Mouse (Mus musculus) limb, embryonic 13.5 days (tissue): ENCODE data around the gene Gjd3. TPM values are rescaled to one million over a fixed set of nuclear protein-coding genes. Genes with fewer than 3 reads are reported as not detected.
A peak's percentile ranks its signal among the peaks of the same experiment; 100 is the strongest.

ENCODE experiments used
- ATAC-seq: fragments of 200-750 bp; cut with Nextera tagmentation; 2 replicates; pipeline ENCODE4 v1.8.0; 2017; ENCODE audit warnings: low read depth, moderate number of reproducible peaks, moderate TSS enrichment; ENCODE audit not compliant: low FRiP score
- H3K27ac ChIP-seq: fragments of 300-500 bp; sonication (generic); 2 replicates; pipeline ENCODE4 v1.5.1; 2015; ENCODE audit warnings: inconsistent platforms, mild to moderate bottlenecking, moderate library complexity
- H3K27me3 ChIP-seq: fragments of 300-500 bp; sonication (generic); 2 replicates; pipeline ENCODE4 v1.6.1; 2015; ENCODE audit warnings: mild to moderate bottlenecking, inconsistent platforms
- H3K36me3 ChIP-seq: fragments of 300-500 bp; sonication (generic); 2 replicates; pipeline ENCODE4 v1.6.1; 2015; ENCODE audit warnings: inconsistent platforms, mild to moderate bottlenecking, moderate library complexity
- H3K4me1 ChIP-seq: fragments of 300-500 bp; sonication (generic); 2 replicates; pipeline ENCODE4 v1.6.1; 2015; ENCODE audit warnings: inconsistent platforms
- H3K4me2 ChIP-seq: fragments of 300-500 bp; sonication (generic); replicated peaks from 2 replicates; pipeline ENCODE4 v1.6.1; 2015; ENCODE audit warnings: inconsistent platforms, mild to moderate bottlenecking, moderate library complexity
- H3K4me3 ChIP-seq: fragments of 300-500 bp; sonication (generic); 2 replicates; pipeline ENCODE4 v1.5.1; 2015; ENCODE audit warnings: moderate library complexity, mild to moderate bottlenecking, inconsistent platforms
- H3K9ac ChIP-seq: fragments of 300-500 bp; sonication (generic); 2 replicates; pipeline ENCODE4 v1.6.1; 2015; ENCODE audit warnings: mild to moderate bottlenecking, inconsistent platforms
- H3K9me3 ChIP-seq: fragments of 300-500 bp; sonication (generic); 2 replicates; pipeline ENCODE4 v1.6.1; 2016; ENCODE audit warnings: inconsistent platforms
- WGBS: fragments of 180-500 bp; shearing (Covaris S2); methylation state at CpG from one replicate; pipeline ENCODE4 v1.1.7; 2015; 5-methylcytosine and 5-hydroxymethylcytosine counted together
- polyA plus RNA-seq: library from polyadenylated mRNA; unstranded; fragments of >200 nt; fragmentation: Nextera tagmentation; extraction: Ambion mirVana; gene quantifications from 2 replicates; pipeline ENCODE4 v1.2.1, GENCODE M21; 2015

Gene Gjd3
- polyA plus RNA-seq, 1 experiment from 2014 or later = 0.41 TPM

- peaks cover 52% of the 10 kb centered on the region for H3K36me3 ChIP-seq
These were observed 7.7 kb downstream of the Gjd3 start for GRCm38 (mm10) chr11:98974871-98975719.

GRCm38 (mm10) chr11:98974213-98974612 is 8.6 kb downstream of the Gjd3 start:
- Histone ChIP-seq H3K36me3 (peaks cover 59% of the 10 kb centered on the region), H3K9ac (no peak overlapping the region), H3K4me1 (peaks cover 32% of the 10 kb centered on the region), H3K27ac (no peak overlapping the region), H3K4me3 (no peak overlapping the region), H3K4me2 (no peak overlapping the region), H3K27me3 (no peaks in the 10 kb centered on the region), H3K9me3 (no peaks in the 10 kb centered on the region)
- 78% methylated on average over 6 of the region's 6 CpGs for WGBS
- no peak for ATAC-seq

More at GRCm38 (mm10) chr11:98974871-98975719, 7.7 kb downstream of the Gjd3 start:
- H3K27me3 ChIP-seq = no peaks in the 10 kb centered on the region
- peaks cover 23% of the 10 kb centered on the region for H3K4me1 ChIP-seq
- H3K4me2 ChIP-seq = no peak overlapping the region
- no peak for ATAC-seq
- H3K27ac ChIP-seq = no peak overlapping the region
- H3K4me3 ChIP-seq = no peak overlapping the region
- 54% methylated on average over 5 of the region's 5 CpGs for WGBS
- no peaks in the 10 kb centered on the region for H3K9me3 ChIP-seq
- no peak overlapping the region for H3K9ac ChIP-seq

GRCm38 (mm10) chr11:98973584-98973983 is 9.2 kb downstream of the Gjd3 start:
- Histone ChIP-seq H3K36me3 (peaks cover 62% of the 10 kb centered on the region), H3K4me1 (peaks cover 33% of the 10 kb centered on the region), H3K27me3 (no peaks in the 10 kb centered on the region), H3K4me3 (no peak overlapping the region), H3K9me3 (no peaks in the 10 kb centered on the region), H3K27ac (no peak overlapping the region), H3K9ac (no peak overlapping the region), H3K4me2 (no peak overlapping the region)
- WGBS = 82% methylated on average over 14 of the region's 14 CpGs
- ATAC-seq = no peak

- Histone ChIP-seq H3K9me3 (no peaks in the 10 kb centered on the region), H3K4me3 (no peak overlapping the region), H3K27ac (no peak overlapping the region), H3K4me1 (peaks cover 39% of the 10 kb centered on the region), H3K36me3 (peaks cover 70% of the 10 kb centered on the region), H3K27me3 (no peaks in the 10 kb centered on the region), H3K4me2 (no peak overlapping the region), H3K9ac (no peak overlapping the region)
- WGBS = 91% methylated on average over 9 of the region's 9 CpGs
- ATAC-seq = no peak
These were observed 9.9 kb downstream of the Gjd3 start for GRCm38 (mm10) chr11:98972801-98973360.

GRCm38 (mm10) chr11:98972215-98972614 is 10.6 kb downstream of the Gjd3 start:
- 47% methylated on average over 9 of the region's 9 CpGs for WGBS
- Histone ChIP-seq H3K4me3 (no peak overlapping the region), H3K9me3 (no peaks in the 10 kb centered on the region), H3K4me1 (peaks cover 46% of the 10 kb centered on the region), H3K9ac (no peak overlapping the region), H3K27me3 (no peaks in the 10 kb centered on the region), H3K36me3 (peaks cover 76% of the 10 kb centered on the region), H3K4me2 (no peak overlapping the region), H3K27ac (no peak overlapping the region)
- ATAC-seq = no peak

- no peak overlapping the region for H3K4me3 ChIP-seq
- peak overlapping the region; percentile 56; the same call in 1 of the 2 replicates for H3K27ac ChIP-seq
- H3K4me1 ChIP-seq = peaks cover 53% of the 10 kb centered on the region
- 76% methylated on average over 23 of the region's 23 CpGs for WGBS
- no peak overlapping the region for H3K4me2 ChIP-seq
- peaks cover 84% of the 10 kb centered on the region for H3K36me3 ChIP-seq
- H3K27me3 ChIP-seq = no peaks in the 10 kb centered on the region
- peak overlapping the region; percentile 3; the same call in 1 of the 2 replicates for H3K9ac ChIP-seq
- H3K9me3 ChIP-seq = no peaks in the 10 kb centered on the region
- ATAC-seq = no peak
These were observed 11.3 kb downstream of the Gjd3 start for GRCm38 (mm10) chr11:98971316-98972031.

- no peak for ATAC-seq
- Histone ChIP-seq H3K9me3 (no peaks in the 10 kb centered on the region), H3K4me1 (peaks cover 64% of the 10 kb centered on the region), H3K27me3 (no peaks in the 10 kb centered on the region), H3K4me2 (no peak overlapping the region; the same call in 1 of the 2 replicates), H3K27ac (no peak overlapping the region; the same call in 1 of the 2 replicates), H3K4me3 (no peak overlapping the region), H3K36me3 (peaks cover 87% of the 10 kb centered on the region), H3K9ac (peak overlapping the region; percentile 39; the same call in 1 of the 2 replicates)
- 70% methylated on average over 29 of the region's 29 CpGs for whole genome bisulfite sequencing
These were observed 12.5 kb downstream of the Gjd3 start for GRCm38 (mm10) chr11:98970191-98970925.

- Histone ChIP-seq H3K4me1 (peaks cover 73% of the 10 kb centered on the region), H3K27me3 (no peaks in the 10 kb centered on the region), H3K36me3 (peaks cover 78% of the 10 kb centered on the region), H3K9me3 (no peaks in the 10 kb centered on the region), H3K27ac (peak overlapping the region; percentile 28; the same call in 1 of the 2 replicates), H3K4me2 (peak overlapping the region; percentile 35), H3K9ac (peak overlapping the region; percentile 39), H3K4me3 (no peak overlapping the region)
- ATAC-seq = no peak
- WGBS = 15% methylated on average over 17 of the region's 17 CpGs
These were observed 13.3 kb downstream of the Gjd3 start for GRCm38 (mm10) chr11:98969496-98969927.

GRCm38 (mm10) chr11:98968716-98969495 is 13.9 kb downstream of the Gjd3 start:
- Histone ChIP-seq H3K9ac (peak overlapping the region; percentile 50), H3K4me3 (no peak overlapping the region; the same call in 1 of the 2 replicates), H3K4me1 (peaks cover 79% of the 10 kb centered on the region), H3K36me3 (peaks cover 72% of the 10 kb centered on the region), H3K27ac (peak overlapping the region; percentile 3; the same call in 1 of the 2 replicates), H3K27me3 (no peaks in the 10 kb centered on the region), H3K4me2 (peak overlapping the region; percentile 37), H3K9me3 (no peaks in the 10 kb centered on the region)
- WGBS = 8% methylated on average over 19 of the region's 20 CpGs
- no peak for ATAC-seq

- H3K27me3 ChIP-seq = no peaks in the 10 kb centered on the region
- WGBS = 60% methylated on average over 16 of the region's 16 CpGs
- H3K27ac ChIP-seq = peak overlapping the region; percentile 3; the same call in 1 of the 2 replicates
- peaks cover 64% of the 10 kb centered on the region for H3K36me3 ChIP-seq
- H3K4me3 ChIP-seq = no peak overlapping the region
- H3K9me3 ChIP-seq = no peaks in the 10 kb centered on the region
- H3K4me2 ChIP-seq = peak overlapping the region; percentile 37
- ATAC-seq = no peak
- peaks cover 87% of the 10 kb centered on the region for H3K4me1 ChIP-seq
- peak overlapping the region; percentile 50 for H3K9ac ChIP-seq
These were observed 14.7 kb downstream of the Gjd3 start for GRCm38 (mm10) chr11:98968079-98968478.
